Mouse (Mus musculus) forebrain, embryonic 15.5 days (tissue): ENCODE measurements around the gene Col1a2. TPM values are rescaled to one million over a fixed set of nuclear protein-coding genes. Genes with fewer than 3 reads are reported as not detected.

Source experiments
- ATAC-seq: fragments of 200-750 bp; cut with Nextera tagmentation; replicated peaks from 2 replicates; pipeline ENCODE4 v1.8.0; 2017; ENCODE audit warnings: mild to moderate bottlenecking, moderate TSS enrichment, moderate library complexity
- H3K27ac ChIP-seq: fragments of 300-500 bp; sonication (generic); replicated peaks from 2 replicates; pipeline ENCODE4 v1.5.1; 2015; ENCODE audit warnings: mild to moderate bottlenecking, inconsistent platforms
- H3K27me3 ChIP-seq: fragments of 300-500 bp; sonication (generic); 2 replicates; pipeline ENCODE4 v1.6.1; 2015; ENCODE audit warnings: inconsistent platforms
- H3K36me3 ChIP-seq: fragments of 300-500 bp; sonication (generic); 2 replicates; pipeline ENCODE4 v1.6.1; 2015; ENCODE audit warnings: mild to moderate bottlenecking, inconsistent platforms
- H3K4me1 ChIP-seq: fragments of 300-500 bp; sonication (generic); 2 replicates; pipeline ENCODE4 v1.6.1; 2015; ENCODE audit warnings: inconsistent platforms
- H3K4me2 ChIP-seq: fragments of 300-500 bp; sonication (generic); replicated peaks from 2 replicates; pipeline ENCODE4 v1.6.1; 2015; ENCODE audit warnings: mild to moderate bottlenecking, inconsistent platforms
- H3K4me3 ChIP-seq: fragments of 300-500 bp; sonication (generic); 2 replicates; pipeline ENCODE4 v1.5.1; 2015; ENCODE audit warnings: mild to moderate bottlenecking, inconsistent platforms
- H3K9ac ChIP-seq: fragments of 300-500 bp; sonication (generic); replicated peaks from 2 replicates; pipeline ENCODE4 v1.6.1; 2015; ENCODE audit warnings: mild to moderate bottlenecking, inconsistent platforms
- H3K9me3 ChIP-seq: fragments of 300-500 bp; sonication (generic); 2 replicates; pipeline ENCODE4 v1.6.1; 2016; ENCODE audit warnings: inconsistent platforms
- WGBS: fragments of 180-500 bp; shearing (Covaris S2); methylation state at CpG from one replicate; pipeline ENCODE4 v1.1.7; 2015; ENCODE audit warnings: mixed read lengths; 5-methylcytosine and 5-hydroxymethylcytosine counted together
- polyA plus RNA-seq: library from polyadenylated mRNA; unstranded; fragments of >200 nt; fragmentation: Nextera tagmentation; extraction: Ambion mirVana; gene quantifications from 2 replicates; pipeline ENCODE4 v1.2.1, GENCODE M21; 2015

Gene Col1a2
- polyA plus RNA-seq, 1 experiment from 2014 or later = 40.4 TPM

- 71% methylated on average over 1 of the region's 1 CpGs for WGBS
- no peak overlapping the region for H3K27ac ChIP-seq
- H3K4me2 ChIP-seq = no peak overlapping the region
- no peaks in the 10 kb centered on the region for H3K27me3 ChIP-seq
- no peak overlapping the region for H3K4me3 ChIP-seq
- no peak overlapping the region for H3K9ac ChIP-seq
- no peak for ATAC-seq
- no peaks in the 10 kb centered on the region for H3K9me3 ChIP-seq
- H3K36me3 ChIP-seq = no peaks in the 10 kb centered on the region
- peaks cover 10% of the 10 kb centered on the region; the same call in 1 of the 2 replicates for H3K4me1 ChIP-seq
These were observed 28.3 kb downstream of the Col1a2 start for GRCm38 (mm10) chr6:4532898-4533297.

- 35% methylated on average over 8 of the region's 8 CpGs for WGBS
- ATAC-seq = peak; percentile 67
- H3K27me3 ChIP-seq = no peaks in the 10 kb centered on the region
These were observed 30.0 kb downstream of the Col1a2 start for GRCm38 (mm10) chr6:4534462-4535079.

GRCm38 (mm10) chr6:4541926-4542715, 37.5 kb downstream of the Col1a2 start:
- Histone ChIP-seq H3K4me1 (no peaks in the 10 kb centered on the region), H3K9ac (no peak overlapping the region), H3K27me3 (no peaks in the 10 kb centered on the region; the same call in 1 of the 2 replicates), H3K9me3 (no peaks in the 10 kb centered on the region), H3K4me3 (no peak overlapping the region), H3K4me2 (no peak overlapping the region), H3K27ac (no peak overlapping the region), H3K36me3 (no peaks in the 10 kb centered on the region)
- WGBS = 89% methylated on average over 7 of the region's 7 CpGs
- ATAC-seq = no peak

More at GRCm38 (mm10) chr6:4534462-4535079, 30.0 kb downstream of the Col1a2 start:
- no peak overlapping the region for H3K9ac ChIP-seq
- no peak overlapping the region for H3K4me2 ChIP-seq
- H3K36me3 ChIP-seq = no peaks in the 10 kb centered on the region
- no peaks in the 10 kb centered on the region for H3K9me3 ChIP-seq
- H3K27ac ChIP-seq = peak overlapping the region; percentile 58
- H3K4me1 ChIP-seq = peaks cover 10% of the 10 kb centered on the region; the same call in 1 of the 2 replicates
- H3K4me3 ChIP-seq = no peak overlapping the region

- H3K4me2 ChIP-seq = no peak overlapping the region
- no peak overlapping the region for H3K9ac ChIP-seq
- no peak for ATAC-seq
- H3K4me3 ChIP-seq = no peak overlapping the region
- H3K9me3 ChIP-seq = no peaks in the 10 kb centered on the region
- 50% methylated on average over 6 of the region's 6 CpGs for WGBS
- no peaks in the 10 kb centered on the region for H3K36me3 ChIP-seq
- H3K4me1 ChIP-seq = peaks cover 10% of the 10 kb centered on the region; the same call in 1 of the 2 replicates
- H3K27me3 ChIP-seq = no peaks in the 10 kb centered on the region; the same call in 1 of the 2 replicates
- H3K27ac ChIP-seq = no peak overlapping the region
These were observed 39.9 kb downstream of the Col1a2 start for GRCm38 (mm10) chr6:4544554-4544953.

- Histone ChIP-seq H3K4me2 (no peak overlapping the region), H3K4me3 (no peak overlapping the region), H3K9me3 (no peaks in the 10 kb centered on the region), H3K36me3 (no peaks in the 10 kb centered on the region), H3K4me1 (peaks cover 10% of the 10 kb centered on the region; the same call in 1 of the 2 replicates), H3K9ac (no peak overlapping the region), H3K27ac (no peak overlapping the region), H3K27me3 (no peaks in the 10 kb centered on the region; the same call in 1 of the 2 replicates)
- WGBS = 54% methylated on average over 8 of the region's 8 CpGs
- no peak for ATAC-seq
These were observed 41.1 kb downstream of the Col1a2 start for GRCm38 (mm10) chr6:4545727-4546126.

- peaks cover 11% of the 10 kb centered on the region for H3K4me1 ChIP-seq
- H3K9me3 ChIP-seq = no peaks in the 10 kb centered on the region
- no peak overlapping the region for H3K27ac ChIP-seq
- H3K36me3 ChIP-seq = no peaks in the 10 kb centered on the region
- no peak overlapping the region for H3K4me2 ChIP-seq
- no peaks in the 10 kb centered on the region; the same call in 1 of the 2 replicates for H3K27me3 ChIP-seq
- no peak overlapping the region for H3K9ac ChIP-seq
- 75% methylated on average over 4 of the region's 4 CpGs for WGBS
- ATAC-seq = no peak
- H3K4me3 ChIP-seq = no peak overlapping the region
These were observed 44.3 kb downstream of the Col1a2 start for GRCm38 (mm10) chr6:4548894-4549293.

- no peak for ATAC-seq
These were observed 45.4 kb downstream of the Col1a2 start for GRCm38 (mm10) chr6:4549846-4550548.

GRCm38 (mm10) chr6:4550549-4550915, 45.9 kb downstream of the Col1a2 start:
- no peak overlapping the region for H3K27ac ChIP-seq
- no peak overlapping the region for H3K4me3 ChIP-seq
- WGBS = 64% methylated on average over 1 of the region's 1 CpGs
- no peak overlapping the region for H3K9ac ChIP-seq
- H3K27me3 ChIP-seq = no peaks in the 10 kb centered on the region; the same call in 1 of the 2 replicates
- no peak for ATAC-seq
- H3K4me1 ChIP-seq = peaks cover 21% of the 10 kb centered on the region
- H3K4me2 ChIP-seq = no peak overlapping the region
- H3K9me3 ChIP-seq = no peaks in the 10 kb centered on the region
- no peaks in the 10 kb centered on the region for H3K36me3 ChIP-seq

More at GRCm38 (mm10) chr6:4549846-4550548, 45.4 kb downstream of the Col1a2 start:
- no peak overlapping the region for H3K9ac ChIP-seq
- no peaks in the 10 kb centered on the region for H3K9me3 ChIP-seq
- H3K4me3 ChIP-seq = no peak overlapping the region
- no peak overlapping the region for H3K4me2 ChIP-seq
- no peaks in the 10 kb centered on the region; the same call in 1 of the 2 replicates for H3K27me3 ChIP-seq
- peaks cover 21% of the 10 kb centered on the region for H3K4me1 ChIP-seq
- no peak overlapping the region for H3K27ac ChIP-seq
- 67% methylated on average over 11 of the region's 11 CpGs for whole genome bisulfite sequencing
- H3K36me3 ChIP-seq = no peaks in the 10 kb centered on the region

- H3K27ac ChIP-seq = no peak overlapping the region
- H3K4me2 ChIP-seq = no peak overlapping the region
- no peak overlapping the region for H3K4me3 ChIP-seq
- peaks cover 11% of the 10 kb centered on the region for H3K4me1 ChIP-seq
- no peak for ATAC-seq
- no peak overlapping the region for H3K9ac ChIP-seq
- no peaks in the 10 kb centered on the region for H3K36me3 ChIP-seq
- WGBS = 75% methylated on average over 6 of the region's 6 CpGs
- H3K9me3 ChIP-seq = no peaks in the 10 kb centered on the region
- H3K27me3 ChIP-seq = no peaks in the 10 kb centered on the region
These were observed 50.8 kb downstream of the Col1a2 start for GRCm38 (mm10) chr6:4555366-4555765.

GRCm38 (mm10) chr6:4557086-4557485, 52.5 kb downstream of the Col1a2 start:
- Histone ChIP-seq H3K4me1 (peaks cover 17% of the 10 kb centered on the region), H3K4me3 (no peak overlapping the region), H3K9me3 (no peaks in the 10 kb centered on the region), H3K27me3 (no peaks in the 10 kb centered on the region), H3K4me2 (no peak overlapping the region), H3K27ac (no peak overlapping the region), H3K9ac (no peak overlapping the region), H3K36me3 (no peaks in the 10 kb centered on the region)
- 82% methylated on average over 8 of the region's 8 CpGs for WGBS
- no peak for ATAC-seq

GRCm38 (mm10) chr6:4557678-4558077, 53.1 kb downstream of the Col1a2 start:
- no peak overlapping the region for H3K27ac ChIP-seq
- WGBS = 14% methylated on average over 7 of the region's 7 CpGs
- peaks cover 17% of the 10 kb centered on the region for H3K4me1 ChIP-seq
- peak; percentile 87 for ATAC-seq
- H3K27me3 ChIP-seq = no peaks in the 10 kb centered on the region
- H3K36me3 ChIP-seq = no peaks in the 10 kb centered on the region
- no peak overlapping the region for H3K9ac ChIP-seq
- no peaks in the 10 kb centered on the region for H3K9me3 ChIP-seq
- no peak overlapping the region for H3K4me2 ChIP-seq
- H3K4me3 ChIP-seq = no peak overlapping the region

GRCm38 (mm10) chr6:4561156-4561555, 56.5 kb downstream of the Col1a2 start:
- Histone ChIP-seq H3K36me3 (no peaks in the 10 kb centered on the region), H3K27me3 (no peaks in the 10 kb centered on the region), H3K27ac (no peak overlapping the region), H3K4me1 (peaks cover 6% of the 10 kb centered on the region; the same call in 1 of the 2 replicates), H3K4me2 (no peak overlapping the region), H3K9me3 (no peaks in the 10 kb centered on the region), H3K9ac (no peak overlapping the region), H3K4me3 (no peak overlapping the region)
- 19% methylated on average over 11 of the region's 11 CpGs for WGBS
- ATAC-seq = no peak
